Mouse (Mus musculus): ENCODE measurements around the gene Susd1.

DNA sequence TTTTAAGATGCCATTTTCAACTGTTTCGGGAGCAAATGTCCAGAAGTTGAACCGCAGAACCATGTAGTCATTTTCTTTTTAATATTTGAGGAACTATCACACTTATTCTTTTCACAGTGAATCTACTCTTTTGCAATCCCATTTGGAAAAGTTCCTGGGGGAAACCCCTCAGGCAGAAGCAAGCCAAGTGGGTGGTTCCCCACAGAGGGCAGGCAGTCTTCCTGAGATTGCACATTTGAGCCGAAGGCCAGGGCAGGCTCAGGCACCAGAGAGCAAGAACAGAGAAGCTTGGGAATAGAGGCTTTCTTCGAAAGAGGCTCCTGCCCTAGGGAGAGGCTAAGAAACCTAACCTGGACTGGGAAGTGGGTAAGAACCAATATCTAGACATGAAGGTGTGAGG lies 19.2 kb downstream of the Susd1 start:
- TF ChIP-seq CTCF (IDR thresholded peaks at IDR 0.05; ENCODE audit: borderline replicate concordance, extremely low read depth, insufficient read depth, insufficient read length) (no peak), POLR2A (IDR thresholded peaks at IDR 0.05; ENCODE audit: borderline replicate concordance, extremely low read depth, insufficient read depth, insufficient read length, poor library complexity, severe bottlenecking) (no peak)
